Mouse (Mus musculus) limb, embryonic 14.5 days (tissue): ENCODE measurements around the gene Fam20c. TPM values are rescaled to one million over a fixed set of nuclear protein-coding genes. Genes with fewer than 3 reads are reported as not detected.

Source experiments
- ATAC-seq: fragments of 200-750 bp; cut with Nextera tagmentation; 2 replicates; pipeline ENCODE4 v1.8.0; 2017; ENCODE audit warnings: low read depth, moderate number of reproducible peaks, moderate TSS enrichment; ENCODE audit not compliant: low FRiP score
- DNase-seq: peaks from one replicate; pipeline ENCODE4 v3.0.0-alpha.2; 2015; ENCODE audit warnings: low spot score
- H3K27ac ChIP-seq: fragments of 300-500 bp; sonication (generic); replicated peaks from 2 replicates; pipeline ENCODE4 v1.5.1; 2014; ENCODE audit warnings: low read depth, mild to moderate bottlenecking, low read length, moderate library complexity, mixed read lengths
- H3K27me3 ChIP-seq: fragments of 300-500 bp; sonication (generic); 2 replicates; pipeline ENCODE4 v1.6.1; 2014; ENCODE audit warnings: low read length, mixed read lengths; ENCODE audit not compliant: control insufficient read depth, insufficient read depth
- H3K36me3 ChIP-seq: fragments of 300-500 bp; sonication (generic); 2 replicates; pipeline ENCODE4 v1.6.1; 2014; ENCODE audit warnings: mild to moderate bottlenecking, low read length, moderate library complexity, mixed read lengths; ENCODE audit not compliant: control insufficient read depth, insufficient read depth
- H3K4me1 ChIP-seq: fragments of 300-500 bp; sonication (generic); 2 replicates; pipeline ENCODE4 v1.6.1; 2014; ENCODE audit warnings: antibody characterized with exemption, low read length, mixed read lengths; ENCODE audit not compliant: control insufficient read depth, insufficient read depth
- H3K4me2 ChIP-seq: fragments of 300-500 bp; sonication (generic); replicated peaks from 2 replicates; pipeline ENCODE4 v1.6.1; 2014; ENCODE audit warnings: low read depth, mild to moderate bottlenecking, low read length, moderate library complexity; ENCODE audit not compliant: severe bottlenecking
- H3K4me3 ChIP-seq: fragments of 300-500 bp; sonication (generic); replicated peaks from 2 replicates; pipeline ENCODE4 v1.5.1; 2014; ENCODE audit warnings: low read length
- H3K9ac ChIP-seq: fragments of 300-500 bp; sonication (generic); 2 replicates; pipeline ENCODE4 v1.6.1; 2014; ENCODE audit warnings: mild to moderate bottlenecking, low read depth, low read length, moderate library complexity; ENCODE audit not compliant: severe bottlenecking
- H3K9me3 ChIP-seq: fragments of 300-500 bp; sonication (generic); 2 replicates; pipeline ENCODE4 v1.6.1; 2016; ENCODE audit warnings: low read length; ENCODE audit not compliant: control insufficient read depth
- POLR2A ChIP-seq: fragments of 200-500 bp; IDR thresholded peaks from 2 replicates; pipeline ENCODE4 v1.8.0; 2012; ENCODE audit warnings: inconsistent platforms, mild to moderate bottlenecking, moderate library complexity, borderline replicate concordance; ENCODE audit not compliant: insufficient read depth, insufficient read length; ENCODE audit errors: extremely low read depth
- WGBS: fragments of 180-500 bp; shearing (Covaris S2); extraction: QIAGEN DNeasy Blood & Tissue Kit; methylation state at CpG from one replicate; pipeline ENCODE4 v1.1.7; 2014; 5-methylcytosine and 5-hydroxymethylcytosine counted together
- polyA plus RNA-seq, 2 experiments: library from polyadenylated mRNA; depleted of rRNA in 1 of 2; stranded (reverse) in 1 of 2; unstranded in 1 of 2; fragments of >200 nt; fragmentation: Nextera tagmentation in 1 of 2; extraction: Ambion mirVana in 1 of 2; gene quantifications; 2 replicates each; pipeline versions ENCODE4 v1.2.1 to v1.2.3; 2012 to 2014

Fam20c gene
- polyA plus RNA-seq, 2 experiments = 10.6 to 10.9 TPM

DNA sequence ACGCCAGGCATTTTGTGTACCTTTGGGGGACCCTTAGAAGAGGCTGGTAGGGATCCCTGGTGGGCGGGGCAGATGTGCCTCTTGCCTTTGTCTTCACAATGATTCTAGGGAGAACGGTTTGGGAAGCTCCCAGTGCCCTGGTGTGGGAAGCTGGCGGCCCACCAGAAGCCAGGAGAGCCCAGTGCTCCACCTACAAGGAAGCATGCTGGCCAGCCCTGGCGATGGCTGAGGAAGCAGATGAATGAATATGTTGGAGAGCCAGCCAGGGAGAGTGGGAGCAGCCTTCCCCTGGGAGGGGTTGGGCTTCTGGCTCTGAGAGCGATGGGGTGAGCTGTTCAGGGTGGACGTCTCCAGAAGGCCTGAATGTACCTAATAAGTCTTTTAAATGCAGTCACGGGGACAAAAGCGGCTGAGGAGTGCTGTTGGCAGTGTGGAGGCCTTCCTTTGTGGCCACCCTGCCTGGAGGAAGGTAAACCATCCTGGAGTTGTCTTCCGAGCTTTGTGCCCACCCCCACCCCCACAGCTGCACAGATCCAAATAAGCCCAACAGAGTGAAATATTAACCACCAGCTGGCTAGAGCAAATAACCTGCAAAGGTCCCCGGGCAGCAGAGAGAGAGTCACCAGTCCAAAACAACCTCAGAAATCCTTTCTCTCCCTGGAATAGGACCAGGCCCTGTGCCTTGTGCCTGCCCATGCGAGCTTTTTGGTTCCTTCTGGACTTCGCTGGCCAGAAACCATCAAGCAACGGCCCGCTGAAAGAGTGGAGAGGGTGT is 2.2 kb downstream of the Fam20c start:
- peak; percentile 34 for DNase-seq
- H3K4me3 ChIP-seq = peak overlapping the region; percentile 71
- no peak overlapping the region for H3K27ac ChIP-seq
- no peak overlapping the region for H3K9ac ChIP-seq
- no peak for TF ChIP-seq POLR2A
- no peak for ATAC-seq
- WGBS = 25% methylated on average over 15 of the region's 15 CpGs
- peaks cover 55% of the 10 kb centered on the region for H3K27me3 ChIP-seq
- peaks cover 22% of the 10 kb centered on the region for H3K4me1 ChIP-seq
- peak overlapping the region; percentile 97 for H3K4me2 ChIP-seq
- no peaks in the 10 kb centered on the region for H3K9me3 ChIP-seq
- H3K36me3 ChIP-seq = no peaks in the 10 kb centered on the region

- H3K27me3 ChIP-seq = peaks cover 53% of the 10 kb centered on the region
- DNase-seq = no peak
- ATAC-seq = no peak
- 67% methylated on average over 6 of the region's 6 CpGs for WGBS
- no peaks in the 10 kb centered on the region for H3K36me3 ChIP-seq
- no peak for TF ChIP-seq POLR2A
- H3K9ac ChIP-seq = no peak overlapping the region
- H3K9me3 ChIP-seq = no peaks in the 10 kb centered on the region
- H3K4me3 ChIP-seq = no peak overlapping the region
- H3K27ac ChIP-seq = no peak overlapping the region
- peak overlapping the region; percentile 97; the same call in 1 of the 2 replicates for H3K4me2 ChIP-seq
- H3K4me1 ChIP-seq = peaks cover 22% of the 10 kb centered on the region
Observed at GRCm38 (mm10) chr5:138757135-138757534, 2.8 kb downstream of the Fam20c start.

- no peaks in the 10 kb centered on the region for H3K36me3 ChIP-seq
- no peak for DNase-seq
- H3K4me3 ChIP-seq = no peak overlapping the region
- no peak overlapping the region for H3K4me2 ChIP-seq
- TF ChIP-seq POLR2A = no peak
- H3K27me3 ChIP-seq = peaks cover 48% of the 10 kb centered on the region
- no peak overlapping the region for H3K27ac ChIP-seq
- H3K9me3 ChIP-seq = no peaks in the 10 kb centered on the region
- no peak for ATAC-seq
- 0 out of 2 replicates have a peak overlapping the region, but pooled peaks have one; percentile 4 for H3K9ac ChIP-seq
- WGBS = 91% methylated on average over 12 of the region's 12 CpGs
- H3K4me1 ChIP-seq = peaks cover 22% of the 10 kb centered on the region
Observed at GRCm38 (mm10) chr5:138757616-138758015, 3.3 kb downstream of the Fam20c start.

- no peak overlapping the region for H3K4me3 ChIP-seq
- no peak for TF ChIP-seq POLR2A
- no peak overlapping the region for H3K9ac ChIP-seq
- H3K27me3 ChIP-seq = peaks cover 43% of the 10 kb centered on the region
- H3K36me3 ChIP-seq = no peaks in the 10 kb centered on the region
- H3K4me2 ChIP-seq = no peak overlapping the region
- 57% methylated on average over 3 of the region's 3 CpGs for WGBS
- peaks cover 21% of the 10 kb centered on the region for H3K4me1 ChIP-seq
- ATAC-seq (no peak), DNase-seq (no peak)
- no peaks in the 10 kb centered on the region for H3K9me3 ChIP-seq
- H3K27ac ChIP-seq = no peak overlapping the region
Observed at GRCm38 (mm10) chr5:138758533-138758932, 4.2 kb downstream of the Fam20c start.

DNA sequence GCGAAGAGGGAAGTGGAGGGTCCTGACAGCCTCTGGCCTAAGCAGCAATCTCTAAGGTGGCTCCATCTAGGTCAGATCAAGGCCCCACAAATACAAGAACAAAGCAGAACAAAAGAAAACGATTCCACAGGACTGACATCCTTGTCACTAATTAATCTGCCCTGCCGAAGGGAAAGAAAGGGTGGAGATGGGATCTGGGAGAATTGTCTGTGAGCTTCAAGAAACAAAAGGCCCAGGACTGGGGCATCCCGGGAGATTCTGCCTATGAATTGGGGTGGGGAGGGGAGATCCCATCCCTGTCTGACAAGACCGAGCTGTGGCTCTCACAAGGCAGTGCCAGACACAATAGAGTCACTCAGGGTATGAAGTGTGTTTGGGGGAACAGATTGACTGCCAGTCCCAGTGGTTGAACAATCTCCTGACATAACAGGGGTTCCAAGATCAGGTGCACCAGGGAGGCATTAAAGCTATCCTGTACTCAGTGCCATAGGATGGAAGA is 7.6 kb downstream of the Fam20c start:
- no peak overlapping the region for H3K9ac ChIP-seq
- no peaks in the 10 kb centered on the region for H3K36me3 ChIP-seq
- H3K9me3 ChIP-seq = no peaks in the 10 kb centered on the region
- whole genome bisulfite sequencing = 71% methylated on average over 5 of the region's 5 CpGs
- H3K4me2 ChIP-seq = no peak overlapping the region
- peaks cover 12% of the 10 kb centered on the region for H3K27me3 ChIP-seq
- no peak for TF ChIP-seq POLR2A
- no peak overlapping the region for H3K27ac ChIP-seq
- DNase-seq = no peak
- no peak overlapping the region for H3K4me3 ChIP-seq
- ATAC-seq = no peak
- H3K4me1 ChIP-seq = no peaks in the 10 kb centered on the region
